Mouse (Mus musculus) hindbrain, embryonic 15.5 days (tissue): ENCODE data around the gene Mapkapk2. TPM values are rescaled to one million over a fixed set of nuclear protein-coding genes. Genes with fewer than 3 reads are reported as not detected.

ENCODE experiments used
- ATAC-seq: fragments of 200-750 bp; cut with Nextera tagmentation; 2 replicates; pipeline ENCODE4 v1.8.0; 2017; ENCODE audit warnings: low read depth, moderate number of reproducible peaks, moderate TSS enrichment; ENCODE audit not compliant: low FRiP score
- H3K27ac ChIP-seq: fragments of 300-500 bp; sonication (generic); replicated peaks from 2 replicates; pipeline ENCODE4 v1.5.1; 2015; ENCODE audit warnings: mild to moderate bottlenecking, inconsistent platforms
- H3K27me3 ChIP-seq: fragments of 300-500 bp; sonication (generic); 2 replicates; pipeline ENCODE4 v1.6.1; 2015; ENCODE audit warnings: control low read depth, inconsistent platforms
- H3K36me3 ChIP-seq: fragments of 300-500 bp; sonication (generic); 2 replicates; pipeline ENCODE4 v1.6.1; 2015; ENCODE audit warnings: control low read depth, inconsistent platforms
- H3K4me1 ChIP-seq: fragments of 300-500 bp; sonication (generic); replicated peaks from 2 replicates; pipeline ENCODE4 v1.6.1; 2015; ENCODE audit warnings: control low read depth, inconsistent platforms
- H3K4me2 ChIP-seq: fragments of 300-500 bp; sonication (generic); 2 replicates; pipeline ENCODE4 v1.6.1; 2015; ENCODE audit warnings: moderate library complexity, mild to moderate bottlenecking, inconsistent platforms
- H3K4me3 ChIP-seq: fragments of 300-500 bp; sonication (generic); 2 replicates; pipeline ENCODE4 v1.5.1; 2015; ENCODE audit warnings: mild to moderate bottlenecking, inconsistent platforms
- H3K9ac ChIP-seq: fragments of 300-500 bp; sonication (generic); 2 replicates; pipeline ENCODE4 v1.6.1; 2015; ENCODE audit warnings: inconsistent platforms
- H3K9me3 ChIP-seq: fragments of 300-500 bp; sonication (generic); 2 replicates; pipeline ENCODE4 v1.6.1; 2016; ENCODE audit warnings: control low read depth, inconsistent platforms
- WGBS: fragments of 180-500 bp; shearing (Covaris S2); methylation state at CpG from one replicate; pipeline ENCODE4 v1.1.7; 2015; 5-methylcytosine and 5-hydroxymethylcytosine counted together
- polyA plus RNA-seq: library from polyadenylated mRNA; unstranded; fragments of >200 nt; fragmentation: Nextera tagmentation; extraction: Ambion mirVana; gene quantifications from 2 replicates; pipeline ENCODE4 v1.2.1, GENCODE M21; 2015

The Mapkapk2 gene
- polyA plus RNA-seq, 1 experiment from 2014 or later, result 20.0 TPM

DNA sequence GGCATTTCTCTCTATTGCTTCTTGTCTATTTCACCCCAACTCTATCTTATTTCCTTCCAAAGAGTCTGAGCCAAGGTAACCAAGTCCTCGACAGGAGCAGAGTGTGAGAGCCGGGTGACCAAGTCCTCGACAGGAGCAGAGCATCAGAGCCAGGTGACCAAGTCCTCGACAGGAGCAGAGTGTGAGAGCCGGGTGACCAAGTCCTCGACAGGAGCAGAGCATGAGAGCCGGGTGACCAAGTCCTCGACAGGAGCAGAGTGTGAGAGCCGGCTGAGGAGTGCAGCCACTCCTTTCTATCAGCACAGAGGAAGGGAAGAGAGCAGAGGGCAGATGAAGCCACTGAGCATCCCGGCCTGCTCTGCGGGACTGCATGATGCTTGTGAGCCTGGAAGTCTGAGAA lies 9.1 kb downstream of the Mapkapk2 start:
- 67% methylated on average over 11 of the region's 11 CpGs for WGBS
- no peak for ATAC-seq
- H3K27me3 ChIP-seq, result no peaks in the 10 kb centered on the region
- peaks cover 78% of the 10 kb centered on the region for H3K4me1 ChIP-seq
- no peaks in the 10 kb centered on the region for H3K9me3 ChIP-seq
- H3K36me3 ChIP-seq, result no peaks in the 10 kb centered on the region
- no peak overlapping the region for H3K27ac ChIP-seq
- H3K4me3 ChIP-seq, result no peak overlapping the region
- H3K4me2 ChIP-seq, result no peak overlapping the region
- H3K9ac ChIP-seq, result no peak overlapping the region

DNA sequence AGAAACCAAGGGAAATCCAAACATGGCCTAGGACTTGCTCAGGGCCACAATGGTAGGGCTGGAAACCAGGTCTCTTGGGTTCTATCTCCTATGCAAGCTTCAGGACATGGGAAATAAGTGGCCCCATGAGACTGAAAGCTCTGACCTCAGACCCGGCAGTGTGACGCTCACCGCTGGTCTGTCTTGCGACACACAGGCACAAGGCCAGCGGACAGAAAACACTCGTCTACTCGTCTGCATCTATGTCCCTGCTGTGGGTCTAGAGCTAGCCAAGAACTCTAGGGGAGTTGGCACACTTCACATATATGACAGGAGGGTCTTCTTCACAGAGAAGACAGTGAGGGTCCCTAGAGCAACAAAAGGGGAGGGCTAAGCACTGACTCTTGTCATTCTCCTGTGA lies 10.7 kb downstream of the Mapkapk2 start:
- Histone ChIP-seq H3K9ac (no peak overlapping the region), H3K4me3 (no peak overlapping the region), H3K27ac (peak overlapping the region; percentile 68), H3K9me3 (no peaks in the 10 kb centered on the region), H3K36me3 (no peaks in the 10 kb centered on the region), H3K27me3 (no peaks in the 10 kb centered on the region), H3K4me1 (peaks cover 68% of the 10 kb centered on the region), H3K4me2 (no peak overlapping the region)
- WGBS, result 19% methylated on average over 7 of the region's 7 CpGs
- ATAC-seq, result 0 out of 2 replicates have a peak, but pooled peaks have one; percentile 23

DNA sequence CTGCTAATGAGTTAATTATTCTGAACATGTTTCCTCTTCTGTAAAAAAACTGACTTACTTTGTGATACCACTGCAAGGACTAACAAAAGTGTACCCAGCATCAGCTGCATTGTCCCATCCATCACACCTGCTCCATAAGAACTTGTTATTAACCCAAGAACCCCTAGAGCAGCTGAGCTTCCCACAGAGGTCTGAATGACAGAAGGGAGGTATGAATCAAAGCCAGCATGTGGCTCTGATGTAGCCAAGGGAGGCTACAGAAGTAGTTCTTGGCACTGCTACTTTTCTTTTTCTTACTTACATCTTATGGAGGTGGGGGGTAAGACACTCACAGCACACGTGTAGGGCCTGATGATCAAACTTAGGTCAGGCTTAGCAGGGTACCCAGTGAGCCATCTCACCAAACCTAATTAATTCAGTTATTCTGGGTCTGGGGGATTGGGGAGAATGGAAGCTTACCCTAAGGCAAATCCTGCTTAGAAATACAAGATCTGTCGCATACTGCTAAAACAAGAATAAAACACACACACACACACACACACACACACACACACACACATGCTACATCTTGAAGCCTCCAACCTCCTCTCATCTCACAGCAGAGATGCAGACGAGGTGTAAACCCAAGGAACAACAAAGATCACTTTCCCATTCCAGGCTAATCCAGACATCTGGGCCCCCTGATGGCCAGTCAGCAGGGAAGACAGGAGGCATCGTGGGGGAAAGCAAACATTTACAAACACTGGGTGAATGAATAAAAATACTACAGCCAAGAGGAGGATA lies 11.5 kb downstream of the Mapkapk2 start:
- WGBS, result 8% methylated on average over 4 of the region's 4 CpGs
- no peaks in the 10 kb centered on the region for H3K36me3 ChIP-seq
- no peak overlapping the region for H3K4me3 ChIP-seq
- peak; percentile 45; the same call in 1 of the 2 replicates for ATAC-seq
- no peak overlapping the region for H3K9ac ChIP-seq
- no peak overlapping the region for H3K4me2 ChIP-seq
- H3K4me1 ChIP-seq, result peaks cover 72% of the 10 kb centered on the region
- peak overlapping the region; percentile 68 for H3K27ac ChIP-seq
- no peaks in the 10 kb centered on the region for H3K27me3 ChIP-seq
- no peaks in the 10 kb centered on the region for H3K9me3 ChIP-seq

DNA sequence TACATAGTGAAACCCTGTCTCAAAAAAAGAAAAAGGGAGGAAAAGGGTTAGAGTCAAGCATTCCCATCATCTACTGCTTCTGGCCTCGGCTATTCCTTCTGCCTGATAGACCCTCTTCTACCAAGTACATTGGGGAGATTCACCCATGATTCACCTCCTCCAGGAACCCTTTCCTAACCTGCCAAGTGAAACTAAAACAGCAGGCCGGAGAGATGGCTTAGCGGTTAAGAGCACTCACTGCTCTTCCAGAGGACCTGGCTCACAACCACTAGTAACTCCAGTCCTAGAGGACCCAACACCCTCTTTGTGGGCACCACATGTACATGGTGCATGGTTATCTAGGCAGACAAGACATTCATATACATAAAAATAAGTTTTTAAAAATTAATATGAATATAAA lies 12.4 kb downstream of the Mapkapk2 start:
- ATAC-seq, result no peak
- peaks cover 65% of the 10 kb centered on the region for H3K4me1 ChIP-seq
- no peak overlapping the region for H3K9ac ChIP-seq
- 66% methylated on average over 3 of the region's 3 CpGs for WGBS
- H3K36me3 ChIP-seq, result no peaks in the 10 kb centered on the region
- H3K27me3 ChIP-seq, result no peaks in the 10 kb centered on the region
- H3K4me3 ChIP-seq, result no peak overlapping the region
- 0 out of 2 replicates have a peak overlapping the region, but pooled peaks have one; percentile 68 for H3K27ac ChIP-seq
- H3K9me3 ChIP-seq, result no peaks in the 10 kb centered on the region
- H3K4me2 ChIP-seq, result no peak overlapping the region

DNA sequence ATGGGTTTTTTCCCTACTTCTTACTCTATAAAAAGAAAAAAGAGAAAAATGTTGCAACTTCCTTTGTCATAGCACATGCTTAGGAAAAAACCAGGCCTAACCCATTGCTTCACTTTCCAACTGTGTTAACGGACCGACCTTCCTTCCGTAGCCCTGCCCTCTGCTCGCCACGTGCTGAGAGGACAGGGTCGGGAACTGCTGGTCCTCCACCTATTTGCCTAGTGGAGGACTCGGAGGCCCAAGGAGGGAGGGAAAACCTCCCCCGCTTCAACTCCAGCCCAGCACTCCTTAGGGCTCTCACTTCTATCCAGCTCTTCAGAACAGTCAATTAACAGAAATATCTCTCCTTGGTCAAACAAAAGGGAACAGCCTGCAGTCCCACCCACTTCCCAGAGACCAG lies 13.3 kb downstream of the Mapkapk2 start:
- no peak overlapping the region for H3K9ac ChIP-seq
- H3K4me3 ChIP-seq, result no peak overlapping the region
- no peak for ATAC-seq
- WGBS, result 34% methylated on average over 8 of the region's 8 CpGs
- no peaks in the 10 kb centered on the region for H3K36me3 ChIP-seq
- H3K27ac ChIP-seq, result no peak overlapping the region
- H3K4me1 ChIP-seq, result peaks cover 62% of the 10 kb centered on the region
- no peaks in the 10 kb centered on the region for H3K9me3 ChIP-seq
- no peak overlapping the region for H3K4me2 ChIP-seq
- H3K27me3 ChIP-seq, result no peaks in the 10 kb centered on the region

DNA sequence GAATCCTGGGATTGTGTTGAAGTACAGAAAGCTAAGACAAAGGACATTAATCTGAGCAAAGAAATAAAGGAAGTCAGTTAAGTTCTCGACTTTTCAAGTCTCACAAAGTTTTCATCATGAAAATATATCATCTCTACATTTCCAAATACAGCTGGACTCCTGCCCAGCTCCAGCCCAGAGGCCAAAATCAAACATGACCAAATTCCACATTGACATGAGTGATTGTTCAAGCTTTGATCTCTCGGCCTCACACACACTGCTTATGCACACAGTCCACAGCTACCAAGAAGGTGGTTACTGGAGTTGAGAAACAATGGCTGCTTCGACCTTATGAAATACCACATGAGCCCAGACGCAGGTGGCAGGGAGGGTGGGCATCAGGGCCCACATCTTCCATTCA lies 14.0 kb downstream of the Mapkapk2 start:
- no peak overlapping the region for H3K4me2 ChIP-seq
- no peaks in the 10 kb centered on the region for H3K9me3 ChIP-seq
- no peak for ATAC-seq
- H3K27ac ChIP-seq, result no peak overlapping the region; the same call in 1 of the 2 replicates
- 46% methylated on average over 4 of the region's 4 CpGs for WGBS
- no peak overlapping the region for H3K9ac ChIP-seq
- H3K4me3 ChIP-seq, result no peak overlapping the region
- no peaks in the 10 kb centered on the region for H3K36me3 ChIP-seq
- H3K27me3 ChIP-seq, result no peaks in the 10 kb centered on the region
- peaks cover 62% of the 10 kb centered on the region for H3K4me1 ChIP-seq

DNA sequence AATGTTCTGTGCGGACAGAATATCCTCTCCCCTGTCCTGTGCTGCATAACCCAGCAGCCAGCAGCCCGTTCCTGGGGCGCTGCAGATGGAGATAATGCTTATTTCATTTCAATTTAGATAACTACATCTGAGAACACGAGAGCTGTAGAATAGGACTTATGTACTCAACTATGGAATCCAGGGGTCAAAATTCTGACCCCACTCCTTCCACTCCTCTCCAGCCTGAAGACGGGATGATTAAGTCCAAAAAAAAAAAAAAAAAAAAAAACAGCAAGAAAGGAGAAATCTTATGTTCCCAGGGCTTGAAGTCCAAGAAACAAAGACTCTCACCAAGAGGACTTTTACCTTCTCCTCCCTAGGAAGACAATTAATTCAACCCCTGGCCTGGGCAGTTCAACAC lies 14.5 kb downstream of the Mapkapk2 start:
- H3K27me3 ChIP-seq, result no peaks in the 10 kb centered on the region
- no peak overlapping the region for H3K4me3 ChIP-seq
- ATAC-seq, result no peak
- no peak overlapping the region for H3K9ac ChIP-seq
- H3K4me1 ChIP-seq, result peaks cover 62% of the 10 kb centered on the region
- H3K36me3 ChIP-seq, result no peaks in the 10 kb centered on the region
- H3K9me3 ChIP-seq, result no peaks in the 10 kb centered on the region
- 74% methylated on average over 5 of the region's 5 CpGs for WGBS
- no peak overlapping the region for H3K4me2 ChIP-seq
- no peak overlapping the region for H3K27ac ChIP-seq

DNA sequence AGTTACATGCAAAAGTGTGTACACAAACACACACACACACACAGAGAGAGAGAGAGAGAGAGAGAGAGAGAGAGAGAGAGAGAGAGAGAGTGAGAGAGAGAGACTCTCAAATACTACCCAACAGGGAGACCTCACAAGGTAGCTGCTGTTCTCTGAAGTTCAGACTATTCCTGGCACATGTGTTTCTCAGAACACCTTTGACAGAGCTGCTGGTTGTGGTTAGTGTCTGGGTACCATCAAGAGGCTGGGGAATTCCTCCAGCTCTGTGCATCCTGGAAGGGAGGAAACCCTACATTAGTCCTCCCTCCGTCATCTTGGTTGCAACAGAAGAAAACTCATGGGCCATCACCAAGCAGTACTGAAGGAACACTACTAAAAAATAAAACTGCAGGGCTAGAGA lies 16.9 kb downstream of the Mapkapk2 start:
- H3K4me2 ChIP-seq, result no peak overlapping the region
- H3K4me3 ChIP-seq, result no peak overlapping the region
- ATAC-seq, result no peak
- 90% methylated on average over 1 of the region's 1 CpGs for WGBS
- H3K27ac ChIP-seq, result no peak overlapping the region
- peaks cover 51% of the 10 kb centered on the region for H3K4me1 ChIP-seq
- H3K36me3 ChIP-seq, result no peaks in the 10 kb centered on the region
- no peak overlapping the region for H3K9ac ChIP-seq
- no peaks in the 10 kb centered on the region for H3K27me3 ChIP-seq
- no peaks in the 10 kb centered on the region for H3K9me3 ChIP-seq

DNA sequence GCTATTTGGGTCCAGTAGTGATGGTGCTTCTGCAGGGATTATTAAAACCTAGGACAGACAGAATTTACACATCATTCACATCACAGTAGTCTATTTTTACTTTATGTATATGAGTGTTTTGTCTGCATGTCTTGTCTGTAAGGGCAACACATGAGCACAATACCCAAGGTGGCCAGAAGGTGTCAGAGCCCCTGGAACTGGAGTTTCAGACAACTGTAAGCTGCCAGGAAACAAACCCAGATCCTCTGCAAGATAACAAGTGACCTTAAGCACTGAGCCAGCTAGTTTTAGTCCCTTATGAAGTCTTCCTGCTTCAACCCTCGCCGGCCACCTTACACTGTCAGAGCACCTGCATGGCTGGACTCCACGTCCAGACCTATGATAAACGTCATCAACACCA lies 17.9 kb downstream of the Mapkapk2 start:
- 86% methylated on average over 4 of the region's 4 CpGs for WGBS
- Histone ChIP-seq H3K4me1 (peaks cover 52% of the 10 kb centered on the region), H3K27ac (no peak overlapping the region), H3K36me3 (no peaks in the 10 kb centered on the region), H3K27me3 (no peaks in the 10 kb centered on the region), H3K9ac (no peak overlapping the region), H3K9me3 (no peaks in the 10 kb centered on the region), H3K4me2 (no peak overlapping the region), H3K4me3 (no peak overlapping the region)
- no peak for ATAC-seq

DNA sequence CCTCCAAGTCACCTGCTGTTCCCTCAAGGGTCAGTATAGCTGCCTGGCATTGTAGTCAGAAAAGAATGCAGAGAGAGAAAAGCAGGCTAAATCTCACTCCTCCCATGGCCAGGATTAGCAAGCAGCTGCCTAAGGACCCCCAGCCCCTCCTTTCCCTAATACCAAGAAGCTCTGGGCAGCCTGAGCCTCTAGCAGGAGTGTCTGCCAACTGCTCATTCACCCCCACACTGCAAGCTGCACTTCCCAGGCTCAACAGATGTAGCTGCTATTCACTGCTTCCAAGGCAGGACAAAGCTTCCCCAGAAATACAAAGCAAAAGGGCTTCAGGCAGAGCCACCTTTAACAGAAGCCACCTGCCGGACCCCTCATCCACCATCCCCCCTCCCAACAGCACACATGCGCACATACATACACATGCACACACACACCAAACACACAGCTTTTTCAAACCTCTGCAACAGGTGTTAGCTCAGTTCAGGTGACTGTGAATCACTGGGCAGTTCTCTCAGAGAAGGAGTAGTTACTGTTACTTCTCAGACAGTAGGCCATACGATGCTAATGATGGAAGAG lies 18.8 kb downstream of the Mapkapk2 start:
- Histone ChIP-seq H3K27ac (peak overlapping the region; percentile 70), H3K36me3 (no peaks in the 10 kb centered on the region), H3K4me3 (no peak overlapping the region), H3K4me1 (peaks cover 53% of the 10 kb centered on the region), H3K9ac (0 out of 2 replicates have a peak overlapping the region, but pooled peaks have one; percentile 14), H3K4me2 (no peak overlapping the region), H3K9me3 (no peaks in the 10 kb centered on the region), H3K27me3 (no peaks in the 10 kb centered on the region)
- peak; percentile 89 for ATAC-seq
- 19% methylated on average over 3 of the region's 3 CpGs for WGBS

DNA sequence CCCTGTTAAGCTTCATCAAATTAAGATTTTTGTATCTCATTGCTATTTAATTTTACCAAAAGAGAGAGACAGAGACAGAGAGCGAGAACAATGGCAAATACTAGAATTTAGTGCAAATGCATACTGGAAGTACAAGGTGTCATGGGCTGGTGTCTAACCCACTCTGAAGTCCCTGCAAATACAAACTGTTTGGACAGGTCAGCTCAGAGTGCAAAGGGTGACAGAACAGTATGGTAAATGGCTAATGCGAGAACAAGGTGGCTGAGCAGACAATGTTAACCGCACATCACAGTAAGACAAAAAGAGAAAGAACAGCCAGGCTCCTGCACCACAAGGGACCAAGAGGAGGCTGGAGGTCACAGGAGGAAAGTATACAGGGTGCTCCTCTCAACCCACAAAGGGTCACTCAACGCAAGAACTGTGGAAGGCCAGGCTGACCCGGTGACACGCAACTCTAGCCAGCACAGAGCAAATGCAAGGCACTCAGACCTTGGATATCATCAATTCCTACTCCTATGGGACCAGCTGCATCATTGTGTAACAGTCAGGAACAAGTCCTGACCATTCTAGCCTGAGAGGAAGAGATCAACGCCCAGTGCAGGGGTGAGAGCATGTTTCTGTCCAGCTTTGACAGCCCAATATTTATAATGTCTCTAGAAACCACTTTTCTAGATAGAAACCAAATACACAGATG lies 22.4 kb downstream of the Mapkapk2 start:
- no peak overlapping the region for H3K4me2 ChIP-seq
- peak overlapping the region; percentile 72; the same call in 1 of the 2 replicates for H3K27ac ChIP-seq
- no peaks in the 10 kb centered on the region for H3K27me3 ChIP-seq
- WGBS, result 88% methylated on average over 7 of the region's 7 CpGs
- H3K4me1 ChIP-seq, result peaks cover 56% of the 10 kb centered on the region
- H3K9ac ChIP-seq, result no peak overlapping the region
- no peak overlapping the region for H3K4me3 ChIP-seq
- H3K9me3 ChIP-seq, result no peaks in the 10 kb centered on the region
- H3K36me3 ChIP-seq, result no peaks in the 10 kb centered on the region
- no peak for ATAC-seq

DNA sequence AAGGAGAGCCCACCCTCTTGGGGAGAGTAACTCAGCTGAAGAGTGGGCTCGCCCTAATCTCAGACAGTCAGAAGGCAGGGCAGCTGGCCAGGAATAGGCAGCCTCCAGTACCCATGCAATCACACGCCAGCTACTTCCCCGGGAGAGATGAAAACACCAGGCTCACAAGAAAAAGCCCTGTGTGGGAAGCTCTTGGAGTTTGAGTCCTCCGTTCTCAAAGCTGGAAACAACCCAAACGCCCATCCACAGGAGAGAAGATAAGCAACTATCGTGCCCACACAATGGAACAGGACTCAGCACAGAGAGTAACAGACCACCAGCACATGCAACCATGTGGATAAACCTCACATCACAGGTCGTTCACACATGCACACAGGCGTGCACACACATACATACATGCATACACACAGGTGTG lies 23.1 kb downstream of the Mapkapk2 start:
- Histone ChIP-seq H3K9me3 (no peaks in the 10 kb centered on the region), H3K9ac (no peak overlapping the region), H3K27ac (peak overlapping the region; percentile 72), H3K36me3 (no peaks in the 10 kb centered on the region), H3K4me2 (no peak overlapping the region), H3K27me3 (no peaks in the 10 kb centered on the region), H3K4me1 (peaks cover 51% of the 10 kb centered on the region), H3K4me3 (no peak overlapping the region)
- WGBS, result 51% methylated on average over 8 of the region's 8 CpGs
- ATAC-seq, result peak; percentile 72
